Mouse (Mus musculus): ENCODE measurements around the gene Pde9a.

- TF ChIP-seq POLR2A (IDR thresholded peaks at IDR 0.05; ENCODE audit: low read depth, low read length) (no peak), CTCF (IDR thresholded peaks at IDR 0.05; ENCODE audit: borderline replicate concordance, insufficient read depth, low read length) (no peak)
Measured at GRCm38 (mm10) chr17:31419995-31420394, 34.0 kb downstream of the Pde9a start.
